Mouse (Mus musculus) olfactory bulb, adult 2 months (tissue): ENCODE data around the gene Akr1b8. TPM values are rescaled to one million over a fixed set of nuclear protein-coding genes. Genes with fewer than 3 reads are reported as not detected.
"Not testable (repeated sequence)": the region's sequence is repeated elsewhere in the genome, so short reads cannot be mapped to it uniquely, and the experiment has no call there.

Source experiments
- H3K27ac ChIP-seq: fragments of 200-500 bp; 2 replicates; pipeline ENCODE4 v1.5.1; 2012; ENCODE audit warnings: low read depth, low read length; ENCODE audit not compliant: insufficient read depth
- H3K4me1 ChIP-seq: fragments of 200-500 bp; 2 replicates; pipeline ENCODE4 v1.6.1; 2012; ENCODE audit warnings: low read length; ENCODE audit not compliant: control insufficient read depth, insufficient read depth
- H3K4me3 ChIP-seq: fragments of 200-500 bp; 2 replicates; pipeline ENCODE4 v1.5.1; 2012; ENCODE audit warnings: mild to moderate bottlenecking, low read depth, low read length, moderate library complexity; ENCODE audit not compliant: insufficient read depth
- CTCF ChIP-seq: fragments of 200-500 bp; IDR thresholded peaks from 2 replicates; pipeline ENCODE4 v1.5.1; 2012; ENCODE audit warnings: low read depth, mild to moderate bottlenecking, low read length, moderate library complexity; ENCODE audit not compliant: insufficient read depth
- POLR2A ChIP-seq: fragments of 200-500 bp; IDR thresholded peaks from 2 replicates; pipeline ENCODE4 v1.6.1; 2012; ENCODE audit warnings: mild to moderate bottlenecking, low read depth, low read length, moderate library complexity; ENCODE audit not compliant: insufficient read depth
- whole genome bisulfite sequencing: fragments of 180-500 bp; shearing (Covaris S2); methylation state at CpG from one replicate; pipeline ENCODE4 v1.1.7; 2018; 5-methylcytosine and 5-hydroxymethylcytosine counted together
- polyA plus RNA-seq: library from polyadenylated mRNA; stranded (reverse); fragments of >200 nt; gene quantifications from 2 replicates; pipeline ENCODE4 v1.2.4, GENCODE M21; 2012; ENCODE audit warnings: low replicate concordance; ENCODE audit not compliant: missing spikeins, insufficient read depth, insufficient read length

Gene Akr1b8
- polyA plus RNA-seq, 1 experiment = not detected

DNA sequence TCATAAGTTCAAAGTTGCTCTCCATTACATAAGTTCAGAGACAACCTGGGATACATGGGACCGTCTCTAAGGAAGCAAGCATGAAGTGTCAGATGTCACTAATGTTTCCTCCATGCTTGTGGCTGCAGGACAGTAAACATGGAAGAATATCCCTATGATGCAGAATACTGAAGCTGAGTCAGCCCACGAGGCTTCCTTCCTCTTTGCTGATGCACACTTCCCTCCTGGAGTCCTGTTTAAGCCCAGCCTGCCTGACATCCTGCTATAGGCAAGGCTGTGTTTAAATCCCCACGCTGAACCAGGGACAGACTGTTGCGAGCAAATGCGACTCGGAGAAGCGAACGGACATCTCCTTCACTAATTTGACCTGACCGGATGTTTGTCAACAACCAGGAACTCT lies 14.1 kb downstream of the Akr1b8 start:
- Histone ChIP-seq H3K4me1 (no peaks in the 10 kb centered on the region), H3K27ac (no peak overlapping the region), H3K4me3 (no peak overlapping the region)
- 93% methylated on average over 9 of the region's 9 CpGs for WGBS
- TF ChIP-seq POLR2A = no peak
- TF ChIP-seq CTCF = no peak

DNA sequence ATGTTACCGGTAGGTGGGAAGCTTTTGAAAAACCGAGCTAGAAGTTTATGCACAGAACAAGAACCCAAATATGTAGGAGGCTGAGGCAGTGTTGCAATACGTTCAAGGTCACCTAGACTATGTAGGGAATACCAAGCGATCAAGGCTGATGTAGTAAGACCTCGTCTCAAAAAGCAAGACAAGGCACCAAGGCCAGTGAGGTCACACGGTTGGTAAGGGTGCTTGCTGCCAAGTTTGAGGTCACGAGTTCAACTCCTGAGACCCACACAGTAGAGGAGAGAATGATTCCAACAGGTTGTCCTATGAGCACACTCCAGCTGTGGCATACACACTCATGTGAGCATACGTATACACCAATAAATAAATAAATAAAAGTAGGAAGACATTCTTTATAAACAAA lies 16.2 kb downstream of the Akr1b8 start:
- TF ChIP-seq POLR2A (no peak), CTCF (no peak)
- H3K4me3 ChIP-seq = no peak overlapping the region
- no peak overlapping the region for H3K27ac ChIP-seq
- no peaks in the 10 kb centered on the region for H3K4me1 ChIP-seq
- WGBS = 90% methylated on average over 8 of the region's 8 CpGs

- H3K4me1 ChIP-seq = no peaks in the 10 kb centered on the region
- no peak overlapping the region for H3K27ac ChIP-seq
- WGBS = 23% methylated on average over 18 of the region's 18 CpGs
- no peak overlapping the region for H3K4me3 ChIP-seq
- TF ChIP-seq CTCF = no peak
Observed at GRCm38 (mm10) chr6:34371700-34372351, 17.9 kb downstream of the Akr1b8 start.

- H3K27ac ChIP-seq = no peak overlapping the region
- no peak overlapping the region for H3K4me3 ChIP-seq
- WGBS = 90% methylated on average over 7 of the region's 7 CpGs
- H3K4me1 ChIP-seq = no peaks in the 10 kb centered on the region
- TF ChIP-seq POLR2A (no peak), CTCF (no peak)
Observed at GRCm38 (mm10) chr6:34373841-34374240, 19.9 kb downstream of the Akr1b8 start.

DNA sequence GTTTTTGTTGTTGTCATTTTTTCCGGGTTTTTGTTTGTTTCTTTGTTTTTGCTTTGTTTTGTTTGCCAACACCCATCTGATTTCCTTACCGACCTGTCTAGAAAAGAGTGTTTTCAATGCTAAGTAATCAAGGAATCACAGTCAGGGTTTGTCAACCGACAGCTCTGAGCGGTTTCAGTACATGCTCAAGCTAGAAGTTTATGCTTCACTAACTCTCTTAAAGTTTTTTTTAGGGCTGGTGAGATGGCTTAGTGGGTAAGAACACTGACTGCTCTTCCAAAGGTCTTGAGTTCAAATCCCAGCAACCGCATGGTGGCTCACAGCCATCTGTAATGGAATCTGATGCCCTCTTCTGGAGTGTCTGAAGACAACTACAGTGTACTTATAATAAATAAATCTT lies 22.0 kb downstream of the Akr1b8 start:
- not testable (repeated sequence) for H3K4me1 ChIP-seq, H3K4me3 ChIP-seq, H3K27ac ChIP-seq
- 64% methylated on average over 5 of the region's 5 CpGs for WGBS

GRCm38 (mm10) chr6:34383401-34383800 lies 29.5 kb downstream of the Akr1b8 start:
- 42% methylated on average over 8 of the region's 8 CpGs for WGBS
- Histone ChIP-seq H3K27ac (no peak overlapping the region), H3K4me1 (peaks cover 7% of the 10 kb centered on the region; the same call in 1 of the 2 replicates), H3K4me3 (no peak overlapping the region)
- TF ChIP-seq CTCF = no peak
- no peak for TF ChIP-seq POLR2A

- peaks cover 7% of the 10 kb centered on the region; the same call in 1 of the 2 replicates for H3K4me1 ChIP-seq
- TF ChIP-seq POLR2A (no peak), CTCF (no peak)
- peak within 1 kb of the TSS; percentile 63 for H3K4me3 ChIP-seq
- H3K27ac ChIP-seq = 0 out of 2 replicates have a peak within 1 kb of the TSS, but pooled peaks have one; percentile 35
- WGBS = 2% methylated on average over 17 of the region's 17 CpGs
Observed at GRCm38 (mm10) chr6:34384110-34384661, 30.3 kb downstream of the Akr1b8 start, which contains the start of gene Akr1b10. Gene Akr1b10, plus strand, starts transcription at chr6:34384218.

- WGBS = 11% methylated on average over 13 of the region's 13 CpGs
- no peak overlapping the region for H3K27ac ChIP-seq
- TF ChIP-seq POLR2A = no peak
- TF ChIP-seq CTCF = no peak
- peak overlapping the region; percentile 63 for H3K4me3 ChIP-seq
- H3K4me1 ChIP-seq = peaks cover 7% of the 10 kb centered on the region; the same call in 1 of the 2 replicates
Observed at GRCm38 (mm10) chr6:34384701-34385370, 30.9 kb downstream of the Akr1b8 start.

- no peak for TF ChIP-seq POLR2A
- Histone ChIP-seq H3K4me3 (no peak overlapping the region), H3K27ac (no peak overlapping the region), H3K4me1 (peaks cover 5% of the 10 kb centered on the region; the same call in 1 of the 2 replicates)
- WGBS = 83% methylated on average over 4 of the region's 4 CpGs
Observed at GRCm38 (mm10) chr6:34388420-34389156, 34.7 kb downstream of the Akr1b8 start.
